Mouse (Mus musculus) adipocyte (in vitro differentiated cells): ENCODE results near the gene Krt80.

Experiments used
- DNase-seq: peaks from one replicate; pipeline ENCODE4 v3.0.0-alpha.2; 2016; ENCODE audit warnings: low spot score

The Krt80 gene

DNA sequence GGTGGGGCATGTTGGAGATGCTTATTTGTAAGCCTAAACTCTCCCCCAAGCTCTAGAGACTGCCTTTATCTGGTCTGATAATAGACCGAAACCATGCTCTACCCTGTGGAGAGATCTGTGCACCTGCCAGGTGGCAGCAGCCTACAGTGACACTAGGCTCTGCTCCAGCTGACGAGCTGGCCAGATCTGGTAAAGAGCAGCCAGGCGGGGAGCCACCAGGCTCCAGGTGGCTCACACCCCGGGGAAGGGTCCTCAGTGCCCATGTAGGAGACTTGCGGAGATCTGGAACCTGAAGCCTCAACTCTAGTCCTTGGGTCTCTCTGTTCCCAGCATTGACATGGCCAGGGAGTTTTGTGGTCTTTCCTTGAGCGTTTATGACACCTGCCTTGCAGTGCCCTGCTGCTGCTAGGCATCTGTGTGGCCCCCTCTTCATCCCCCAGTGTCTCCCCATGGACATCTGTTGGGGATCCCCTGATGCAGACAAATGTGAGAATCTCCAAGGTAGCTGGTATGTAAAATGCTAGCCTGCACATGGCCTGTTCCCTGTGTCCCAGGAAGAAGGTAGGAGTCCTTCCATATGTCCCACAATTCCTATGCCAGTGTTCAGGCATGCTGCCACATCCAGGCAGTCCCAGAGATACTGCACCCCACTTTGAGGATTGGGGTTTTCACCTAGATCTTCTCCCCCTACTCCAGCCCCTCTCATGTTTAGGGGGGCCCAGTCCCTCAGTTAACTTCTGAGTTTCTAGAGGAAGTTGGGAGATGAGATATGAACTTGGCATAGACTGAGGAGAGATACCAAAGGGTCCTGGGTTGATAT is 6.2 kb upstream of the Krt80 start:
- no peak for DNase-seq

DNA sequence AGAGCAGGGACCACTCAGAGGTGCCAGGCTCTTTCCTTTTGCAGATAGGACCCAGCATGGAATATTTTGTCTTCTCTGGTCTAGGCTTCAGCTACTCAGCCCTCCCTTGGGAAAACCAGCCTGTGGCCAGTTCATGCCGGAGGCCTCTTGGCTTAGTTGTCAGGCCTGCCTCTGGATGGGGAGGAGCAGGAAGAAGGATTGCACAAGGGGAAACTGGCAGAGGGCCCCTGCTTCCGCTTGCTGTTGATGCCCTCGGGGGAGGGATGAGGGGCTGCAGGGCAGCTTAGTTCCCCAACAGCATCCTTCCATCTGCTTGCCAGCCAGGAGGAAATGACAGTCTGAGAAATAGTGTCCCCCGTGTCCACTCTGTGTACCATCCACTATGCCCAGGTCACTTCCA is 4.9 kb upstream of the Krt80 start:
- DNase-seq = peak; percentile 96

DNA sequence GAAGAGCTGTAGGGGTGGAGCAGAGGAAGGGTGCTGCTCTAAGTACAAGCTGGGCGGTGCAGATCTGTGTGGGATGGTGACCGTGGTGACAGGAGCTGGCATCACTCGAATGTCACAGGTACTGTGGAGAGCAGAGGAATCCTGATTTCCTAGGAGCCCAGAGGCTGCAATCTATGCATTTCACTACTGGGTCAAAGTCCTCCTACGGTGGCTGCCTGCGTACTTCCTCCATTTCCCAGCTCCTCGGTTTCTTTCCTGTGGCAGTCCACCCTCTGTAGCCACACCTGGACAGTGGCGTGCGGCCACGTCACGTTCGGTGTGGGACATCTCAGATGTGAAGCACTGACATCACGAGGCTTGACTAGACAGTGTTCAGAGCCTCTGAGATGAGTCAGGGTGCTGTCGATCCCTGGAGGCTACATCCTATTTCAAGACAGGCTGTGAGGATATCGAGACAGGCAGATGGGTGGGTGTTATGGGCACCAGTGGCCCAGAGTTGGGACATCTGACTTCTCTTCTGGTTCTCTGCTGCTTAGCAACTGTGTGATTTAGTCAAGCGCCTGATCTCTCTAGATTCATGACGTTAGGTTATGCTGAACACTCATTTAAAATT is 3.4 kb upstream of the Krt80 start:
- no peak for DNase-seq

DNA sequence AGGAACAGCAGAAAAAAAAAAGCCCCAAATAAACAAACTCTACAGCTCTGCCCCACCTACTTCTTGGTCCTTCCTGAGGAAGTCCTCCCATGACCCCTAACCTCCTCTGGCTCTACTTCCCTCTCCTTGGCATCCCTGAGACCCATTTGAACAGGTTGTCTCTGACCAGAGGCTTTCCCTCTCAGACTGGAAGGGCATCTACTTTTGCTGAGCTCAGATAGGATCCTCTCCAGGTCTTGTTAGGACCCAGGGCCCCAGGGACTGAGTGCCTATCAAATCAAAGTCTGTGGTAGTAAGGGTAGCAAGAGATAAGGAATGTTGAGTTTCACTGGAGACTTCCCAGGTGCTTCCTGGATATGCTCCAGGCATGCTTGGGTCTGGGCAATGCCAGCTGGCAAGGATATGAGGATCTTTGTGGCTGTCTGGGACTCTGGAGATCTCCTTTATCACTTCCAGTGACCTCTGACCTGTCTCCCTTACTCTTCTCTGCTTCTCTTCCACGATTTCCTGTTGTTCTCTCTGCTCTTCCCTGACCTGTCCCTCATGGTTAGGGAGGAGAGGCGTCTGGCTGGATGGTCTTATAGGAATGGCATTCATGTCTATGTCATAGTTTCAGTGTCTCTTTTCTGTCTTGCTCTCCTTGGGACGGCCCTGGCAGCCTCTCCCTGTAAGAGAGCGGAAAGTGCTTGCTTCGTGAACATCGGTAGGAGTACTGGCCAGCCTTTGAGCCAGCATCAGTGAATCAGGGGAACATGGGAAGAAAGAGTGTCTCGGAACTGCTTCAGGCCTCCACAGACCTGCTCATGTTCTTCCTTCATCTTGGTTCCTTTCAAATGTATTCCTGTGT is 2.4 kb upstream of the Krt80 start:
- DNase-seq = peak; percentile 17

DNA sequence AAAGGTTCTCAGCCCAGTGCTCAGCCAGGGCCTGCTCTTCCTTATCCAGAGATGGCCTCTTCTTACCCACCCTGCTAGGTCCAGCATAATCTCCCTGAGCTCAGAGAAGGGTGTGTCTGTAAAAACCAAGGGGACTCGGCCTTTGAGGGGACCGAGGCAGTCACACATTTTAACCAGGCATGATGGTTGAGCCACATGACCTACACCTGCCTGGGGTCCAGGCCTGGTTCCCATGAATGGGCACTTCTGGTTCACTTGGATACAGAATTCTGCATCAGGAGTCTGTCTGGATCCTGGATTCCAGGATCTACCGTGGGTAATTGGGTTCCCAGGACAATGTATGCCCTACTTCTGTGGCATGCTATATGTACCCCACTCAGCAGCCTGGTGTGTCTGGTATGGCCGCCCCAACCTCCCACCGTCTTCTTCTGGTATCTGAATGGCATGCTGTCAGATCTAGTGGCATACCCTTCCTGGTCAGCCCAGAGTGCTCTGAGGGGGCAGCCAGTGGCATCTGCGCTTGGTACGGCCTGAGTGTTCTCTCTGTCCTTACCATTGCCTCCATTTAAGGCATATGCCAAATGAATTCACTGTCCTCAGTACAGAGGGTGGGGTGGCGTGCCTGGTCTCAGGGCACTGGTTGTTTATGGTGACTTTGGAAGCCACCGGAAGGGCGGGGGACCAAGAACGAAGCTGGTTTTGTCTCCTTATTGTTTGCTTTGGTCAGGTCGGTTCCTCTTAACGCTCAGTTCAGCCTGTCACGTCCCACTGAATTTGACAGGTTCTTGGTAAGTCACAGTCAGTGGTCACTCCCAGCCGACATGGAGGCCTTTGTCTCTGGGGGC is 1.4 kb upstream of the Krt80 start:
- DNase-seq = no peak

DNA sequence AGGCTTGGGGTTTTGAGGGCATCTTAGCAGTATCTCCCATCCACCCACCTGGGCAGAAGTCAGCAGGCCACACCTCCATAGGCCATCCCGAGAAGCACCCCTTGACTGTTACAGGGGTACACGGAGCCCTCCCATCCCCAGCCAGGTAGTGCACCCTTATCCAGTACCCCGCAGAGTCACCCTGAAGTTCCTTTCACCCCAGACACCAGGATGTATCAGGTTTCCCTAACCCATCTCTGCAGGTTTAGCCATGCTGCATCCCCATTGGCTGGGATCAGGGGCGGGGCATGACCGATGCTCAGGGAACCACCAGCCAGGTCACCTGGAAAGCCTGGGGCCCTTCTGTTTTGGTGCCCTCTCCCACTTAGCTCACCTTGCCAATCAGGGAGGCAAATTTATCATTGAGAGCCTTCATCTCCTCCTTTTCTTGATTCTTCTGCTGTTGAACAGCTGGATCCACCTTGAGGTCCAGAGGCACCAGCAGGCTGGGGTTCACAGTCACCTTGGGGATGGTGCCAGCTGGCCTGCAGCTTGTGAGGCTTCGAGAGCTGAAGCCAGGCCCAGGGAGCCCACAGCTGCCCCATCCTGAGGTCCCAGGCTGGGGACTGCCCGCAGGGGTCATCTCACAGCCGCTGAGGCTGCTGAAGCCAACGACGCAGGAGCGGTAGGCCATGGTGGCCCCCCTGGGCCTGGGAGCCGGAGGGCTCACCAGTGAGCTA is 421 bp downstream of the Krt80 start:
- no peak for DNase-seq

DNA sequence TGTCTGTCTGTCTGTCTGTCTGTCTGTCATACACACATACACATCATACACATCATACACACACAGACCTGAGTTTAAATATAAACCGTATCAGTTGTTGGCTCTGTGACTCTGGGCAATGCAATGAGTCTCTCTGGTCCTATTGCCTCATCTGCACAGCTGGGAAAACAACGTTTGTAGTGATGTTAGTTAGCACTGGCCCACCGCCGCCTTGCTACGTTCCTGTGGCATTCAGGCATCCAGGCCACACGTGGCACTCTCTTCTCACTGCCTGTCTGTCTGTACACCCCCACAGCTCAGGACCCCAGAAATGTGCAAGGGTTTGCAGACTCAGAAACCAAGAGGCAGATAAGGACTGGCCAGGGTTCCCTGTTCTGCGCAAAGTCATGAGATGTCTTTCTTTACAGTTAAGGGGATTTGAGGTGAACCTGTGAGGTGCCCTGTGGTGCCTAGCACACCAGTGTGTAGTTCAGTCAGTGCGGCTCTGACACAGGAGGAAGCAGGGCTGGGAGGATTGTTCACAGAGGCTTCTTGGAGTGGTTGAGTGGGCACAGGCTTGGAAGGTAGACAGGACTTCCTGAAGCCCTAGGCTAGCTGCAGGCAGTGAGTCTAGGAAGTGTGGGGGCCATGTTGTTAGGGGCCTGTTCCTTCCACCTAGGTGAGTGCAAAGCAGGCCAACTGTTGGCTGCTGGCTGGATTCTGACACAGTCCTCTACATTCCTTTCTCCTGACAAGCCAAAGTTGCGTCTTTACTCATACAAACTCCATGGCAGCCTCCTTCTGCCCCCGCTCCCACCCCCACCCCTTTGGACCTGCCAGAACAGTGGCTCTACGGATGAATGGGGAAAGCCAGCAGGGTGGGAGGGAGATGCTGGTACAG is 1.2 kb downstream of the Krt80 start:
- DNase-seq = no peak

DNA sequence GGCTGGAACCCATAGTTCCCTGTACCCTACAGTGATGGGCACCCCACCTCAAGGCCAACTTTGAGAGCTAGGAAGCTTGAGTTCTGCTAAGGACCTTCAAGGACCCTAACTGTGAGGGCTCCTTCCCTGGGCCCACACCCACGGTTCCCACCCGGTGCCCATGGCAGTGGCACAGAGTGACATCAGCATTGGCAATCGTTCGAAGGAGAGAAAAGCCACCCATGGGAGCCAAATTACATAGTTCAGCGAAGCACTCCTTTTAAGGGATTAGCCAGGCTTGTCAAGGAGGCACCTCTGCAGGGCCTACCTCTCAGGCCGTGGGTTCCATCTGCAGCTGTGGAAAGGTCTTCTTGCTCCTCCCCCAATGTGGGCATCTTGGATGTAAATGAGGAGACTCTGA is 1.9 kb downstream of the Krt80 start:
- DNase-seq = no peak

DNA sequence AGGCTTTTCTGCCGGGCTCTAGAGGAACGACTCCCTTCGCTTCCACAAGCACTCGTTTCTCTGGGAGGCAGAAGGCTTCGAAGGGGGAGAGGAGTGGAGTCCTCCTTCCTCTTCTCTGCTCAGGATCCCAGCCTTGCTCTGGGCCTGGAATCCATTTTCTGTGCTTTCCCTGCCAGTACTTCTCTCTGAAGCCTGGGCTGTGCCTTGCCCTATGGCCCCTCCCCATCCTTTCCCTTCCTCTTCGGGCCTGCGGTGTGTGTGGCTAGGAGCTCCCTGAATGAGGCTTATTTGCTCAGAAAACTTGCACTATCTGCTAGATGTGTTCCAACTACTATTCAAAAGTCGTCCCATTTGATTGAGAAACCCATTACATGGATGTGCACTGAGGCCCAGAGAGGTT is 2.5 kb downstream of the Krt80 start:
- DNase-seq = no peak

DNA sequence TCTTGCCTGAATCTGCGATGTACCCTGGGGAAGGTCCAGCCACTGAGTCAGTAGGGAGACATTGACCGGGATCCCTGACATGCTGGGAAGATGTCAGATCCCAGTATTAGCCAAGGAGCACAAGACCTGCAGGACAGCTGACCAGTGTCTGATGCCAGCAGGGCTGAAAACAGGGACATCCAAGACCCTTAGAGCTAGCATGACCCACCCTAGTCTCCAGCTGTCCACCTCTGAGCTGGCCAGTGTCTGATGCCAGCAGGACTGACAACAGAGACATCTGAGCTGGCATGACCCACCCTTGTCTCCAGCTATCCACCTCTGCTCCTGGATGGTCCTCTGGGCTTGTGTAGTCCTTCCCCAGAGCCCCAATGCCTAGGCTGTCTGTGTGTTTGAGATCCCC is 3.0 kb downstream of the Krt80 start:
- DNase-seq = no peak

DNA sequence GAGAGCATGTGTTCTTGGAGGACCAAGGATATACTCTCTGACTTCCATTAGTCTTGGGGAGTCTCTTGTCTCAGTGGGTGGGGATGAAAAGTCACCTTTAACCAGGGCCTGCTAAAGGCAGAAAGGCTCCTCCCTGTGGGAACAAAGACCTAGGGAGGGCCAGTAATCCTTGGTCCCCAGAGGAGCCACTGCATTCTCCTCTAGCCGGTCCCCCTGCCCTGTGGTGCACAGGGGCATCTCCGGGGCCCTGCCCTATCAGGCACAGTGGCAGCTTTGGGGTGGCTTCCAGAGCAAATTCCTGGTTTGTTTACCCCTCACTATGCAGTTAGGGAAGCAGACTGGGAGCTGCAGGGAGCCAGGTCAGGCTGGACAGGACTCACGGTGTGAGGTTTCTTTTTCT is 3.5 kb downstream of the Krt80 start:
- no peak for DNase-seq

DNA sequence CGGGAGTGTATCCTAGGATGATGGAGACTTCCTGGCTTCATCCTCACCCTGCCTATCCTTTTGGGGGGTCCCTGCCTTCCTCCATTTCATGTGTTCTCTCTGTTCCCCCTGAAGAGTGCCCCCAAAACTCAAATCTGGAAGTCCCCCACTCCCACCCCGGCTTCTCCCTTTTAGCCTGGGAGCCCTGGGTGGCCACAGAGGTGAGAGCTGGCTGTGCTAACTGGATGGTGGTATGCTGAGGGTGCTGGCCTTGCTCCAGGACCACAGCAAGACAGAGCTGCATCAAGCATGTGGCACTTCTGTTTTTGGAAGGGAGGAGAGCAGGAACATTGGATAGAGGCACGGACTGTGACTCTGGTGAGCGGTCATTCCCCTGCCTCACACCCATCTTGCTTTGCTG is 4.2 kb downstream of the Krt80 start:
- no peak for DNase-seq

DNA sequence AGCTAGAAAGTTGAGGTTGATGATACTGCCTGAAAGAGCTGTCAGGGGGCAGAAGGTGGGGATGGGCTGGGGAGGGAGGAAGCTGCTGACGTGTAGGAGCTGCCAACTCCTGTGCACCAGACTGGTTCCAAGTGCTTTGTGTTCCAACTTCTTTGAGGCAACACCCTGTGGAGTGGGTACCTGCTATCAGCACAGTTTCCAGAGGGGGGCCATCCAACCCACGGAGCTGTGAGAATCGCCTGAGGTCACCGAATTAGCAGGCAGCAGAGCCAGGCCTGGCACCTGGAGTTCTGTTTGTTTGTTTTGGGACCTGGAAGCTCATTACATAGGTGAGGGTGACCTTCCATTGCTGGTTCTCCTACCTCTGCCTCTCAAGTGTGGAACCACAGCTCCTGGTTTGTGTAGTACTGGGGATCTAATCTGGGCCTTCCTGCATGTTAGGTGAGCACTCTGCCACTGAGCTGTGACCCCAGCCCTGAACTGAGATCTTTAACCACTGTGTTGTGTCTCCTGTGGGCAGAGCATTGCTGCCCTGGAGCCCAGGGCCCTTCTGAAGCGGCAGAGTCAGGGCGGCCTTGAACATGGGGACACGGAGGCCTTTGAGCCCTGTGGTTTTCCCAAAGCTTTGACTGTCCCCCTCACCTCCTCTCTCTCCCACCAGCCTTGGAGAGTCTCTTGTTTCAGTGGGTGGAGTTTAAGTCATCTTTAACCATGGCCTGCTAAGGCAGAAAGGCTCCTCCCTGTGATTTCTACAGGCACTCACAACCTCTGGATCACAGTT is 4.9 kb downstream of the Krt80 start:
- no peak for DNase-seq

DNA sequence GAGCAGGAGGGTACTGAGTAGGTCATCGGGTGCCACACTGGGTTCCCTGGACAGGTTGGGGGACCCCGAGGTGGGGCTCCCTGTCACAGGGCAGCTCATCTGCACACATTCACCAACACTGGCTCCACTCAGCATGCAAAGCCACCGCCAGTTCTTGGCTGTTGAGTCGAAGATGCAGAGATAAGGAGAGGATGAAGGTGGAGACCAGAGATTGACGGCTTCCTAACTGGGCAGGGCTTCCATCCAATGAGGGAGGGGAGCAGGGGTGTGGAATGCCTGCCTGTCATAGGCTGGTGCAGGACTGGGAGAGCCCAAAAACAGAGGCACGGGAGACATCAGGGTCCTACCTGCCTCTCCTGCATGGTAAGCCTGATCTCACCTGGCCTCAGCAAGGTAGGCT is 5.5 kb downstream of the Krt80 start:
- DNase-seq = no peak

DNA sequence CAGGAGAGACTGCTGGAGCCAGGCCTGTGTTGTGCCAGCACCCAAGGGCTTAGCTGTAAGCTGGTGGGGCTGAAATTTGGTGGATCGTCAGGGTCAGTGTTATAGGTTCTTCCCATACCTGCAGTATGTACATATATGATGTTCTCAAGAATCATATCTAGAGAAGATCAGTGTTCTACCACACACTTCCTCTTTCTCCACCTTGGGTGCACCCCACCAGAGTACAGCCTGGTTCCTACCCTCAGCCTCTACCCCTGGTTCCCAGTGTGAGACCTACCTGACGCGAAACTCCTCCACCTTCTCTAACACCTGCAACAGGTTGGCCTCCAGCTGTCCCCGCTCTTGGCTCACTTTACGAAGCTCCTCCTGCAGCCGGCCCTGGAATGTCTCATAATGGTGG is 6.0 kb downstream of the Krt80 start:
- no peak for DNase-seq

DNA sequence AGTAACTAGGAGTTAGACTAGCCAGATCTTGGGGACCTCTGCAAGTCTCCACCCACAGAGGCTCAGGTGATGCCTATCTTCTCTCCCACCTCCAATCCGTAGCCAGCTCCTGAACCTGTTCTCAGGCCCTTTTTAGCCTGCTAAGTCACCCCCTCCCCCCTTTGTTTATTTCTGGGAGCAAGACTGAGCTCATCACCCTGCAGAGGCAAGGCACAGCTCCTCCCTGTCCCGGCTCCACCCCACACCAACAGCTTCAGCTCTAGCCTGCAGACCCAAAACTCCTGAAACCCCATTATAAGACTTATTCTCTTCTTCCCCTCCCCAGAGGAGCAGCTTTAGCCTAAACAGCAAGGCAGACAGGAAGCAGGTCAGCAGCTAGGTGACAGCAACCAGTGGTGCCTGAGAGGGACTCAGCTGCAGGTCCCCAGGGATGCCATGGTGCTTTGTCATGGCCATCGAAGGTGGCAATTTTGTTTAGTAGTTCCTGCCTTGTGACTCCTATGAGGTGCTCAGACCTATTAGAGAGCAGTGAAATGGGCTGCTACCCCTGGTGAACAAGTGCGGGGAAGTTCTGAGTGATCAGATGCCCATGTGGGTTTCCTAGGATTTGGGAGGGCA is 7.5 kb downstream of the Krt80 start:
- no peak for DNase-seq

DNA sequence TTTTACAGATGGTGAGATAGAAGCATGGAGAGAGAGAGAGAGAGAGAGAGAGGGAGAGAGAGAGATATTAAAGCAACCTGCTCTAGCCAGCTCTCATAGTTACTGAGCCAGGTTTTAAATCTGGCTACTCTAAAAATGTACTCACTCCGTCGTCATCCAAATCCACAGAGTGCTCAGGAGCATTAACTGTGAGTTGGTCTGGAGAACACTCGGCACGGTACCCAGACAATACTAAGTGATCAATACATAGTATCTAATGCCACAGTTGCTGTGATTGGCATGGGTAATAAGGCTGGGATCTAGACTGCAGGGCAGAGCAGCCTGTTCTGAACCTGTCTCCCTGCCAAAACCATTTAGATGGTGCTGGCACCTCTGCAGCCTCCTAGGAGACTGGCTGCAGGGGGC is 14.6 kb downstream of the Krt80 start:
- DNase-seq = no peak

DNA sequence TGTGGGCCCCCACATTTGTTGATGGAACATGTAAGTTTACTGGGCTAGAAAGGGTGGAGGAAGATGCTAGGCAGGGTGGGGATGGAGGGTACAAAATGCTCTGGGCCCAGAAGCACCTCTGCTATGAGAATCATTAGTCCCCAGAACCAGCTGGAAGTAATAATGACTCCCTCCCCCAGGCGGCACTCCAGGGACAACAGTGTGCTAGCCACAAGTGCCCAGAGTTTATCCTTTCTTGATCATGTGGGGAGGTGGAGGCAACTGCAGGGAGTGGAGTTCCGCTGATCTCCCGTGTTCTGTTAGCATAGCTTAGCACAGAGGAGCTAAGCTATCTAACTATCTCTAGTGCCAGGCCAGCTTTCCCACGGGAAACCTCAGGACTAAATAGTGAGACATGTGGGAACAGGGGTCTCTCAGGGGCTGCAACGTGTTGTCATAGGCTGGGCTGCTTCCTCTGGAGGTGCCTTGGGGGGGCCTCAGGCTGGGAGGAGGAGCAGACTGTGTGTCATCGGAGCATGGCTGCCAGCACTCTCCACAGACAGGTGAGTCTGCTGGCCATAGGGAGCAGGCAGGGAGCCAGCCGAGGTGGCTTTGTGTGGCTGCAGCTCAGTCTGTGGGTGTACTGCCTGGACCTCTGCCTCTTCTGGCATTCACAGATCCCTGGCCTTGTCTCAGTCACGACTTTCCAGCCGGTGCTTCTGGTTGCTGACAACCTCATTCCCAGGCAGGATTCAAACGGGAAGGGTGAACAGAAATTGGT is 17.1 kb downstream of the Krt80 start:
- DNase-seq = no peak
